Mouse (Mus musculus) lung, postnatal 0 days (tissue): ENCODE measurements around the gene Scel. TPM values are rescaled to one million over a fixed set of nuclear protein-coding genes. Genes with fewer than 3 reads are reported as not detected.

Source experiments
- ATAC-seq: fragments of 200-750 bp; cut with Nextera tagmentation; 2 replicates; pipeline ENCODE4 v1.8.0; 2017; ENCODE audit warnings: moderate library complexity
- DNase-seq: peaks from one replicate; pipeline ENCODE4 v3.0.0-alpha.2; 2016; ENCODE audit warnings: low spot score
- H3K27ac ChIP-seq: fragments of 300-500 bp; sonication (generic); 2 replicates; pipeline ENCODE4 v1.5.1; 2014; ENCODE audit warnings: antibody characterized with exemption, mild to moderate bottlenecking, low read length, mixed read lengths
- H3K27me3 ChIP-seq: fragments of 300-500 bp; sonication (generic); replicated peaks from 2 replicates; pipeline ENCODE4 v1.6.1; 2014; ENCODE audit warnings: low read length, mixed read lengths; ENCODE audit not compliant: insufficient read depth
- H3K36me3 ChIP-seq: fragments of 300-500 bp; sonication (generic); 2 replicates; pipeline ENCODE4 v1.6.1; 2014; ENCODE audit warnings: low read length, mixed read lengths; ENCODE audit not compliant: insufficient read depth
- H3K4me1 ChIP-seq: fragments of 300-500 bp; sonication (generic); 2 replicates; pipeline ENCODE4 v1.6.1; 2014; ENCODE audit warnings: antibody characterized with exemption, low read depth, low read length, mixed read lengths; ENCODE audit not compliant: insufficient read depth
- H3K4me2 ChIP-seq: fragments of 300-500 bp; sonication (generic); replicated peaks from 2 replicates; pipeline ENCODE4 v1.6.1; 2014; ENCODE audit warnings: low read depth, mild to moderate bottlenecking, low read length, moderate library complexity, mixed read lengths
- H3K4me3 ChIP-seq: fragments of 300-500 bp; sonication (generic); 2 replicates; pipeline ENCODE4 v1.5.1; 2014; ENCODE audit warnings: low read depth, low read length
- H3K9ac ChIP-seq: fragments of 300-500 bp; sonication (generic); replicated peaks from 2 replicates; pipeline ENCODE4 v1.6.1; 2014; ENCODE audit warnings: low read depth, mild to moderate bottlenecking
- H3K9me3 ChIP-seq: fragments of 300-500 bp; sonication (generic); 2 replicates; pipeline ENCODE4 v1.6.1; 2016; ENCODE audit warnings: low read length, mixed read lengths
- CTCF ChIP-seq: IDR thresholded peaks from 2 replicates; pipeline ENCODE4 v1.5.1; 2016; ENCODE audit warnings: antibody characterized with exemption, mild to moderate bottlenecking
- EP300 ChIP-seq: IDR thresholded peaks from 2 replicates; pipeline ENCODE4 v1.6.1; 2016; ENCODE audit warnings: antibody characterized with exemption, mild to moderate bottlenecking, control low read depth
- WGBS: fragments of 180-500 bp; shearing (Covaris S2); extraction: QIAGEN DNeasy Blood & Tissue Kit; methylation state at CpG from one replicate; pipeline ENCODE4 v1.1.7; 2014; 5-methylcytosine and 5-hydroxymethylcytosine counted together
- polyA plus RNA-seq: library from polyadenylated mRNA; unstranded; fragments of >200 nt; fragmentation: Nextera tagmentation; extraction: Ambion mirVana; gene quantifications from 2 replicates; pipeline ENCODE4 v1.2.1, GENCODE M21; 2015

Gene Scel
- polyA plus RNA-seq, 1 experiment from 2014 or later = 9.5 TPM

GRCm38 (mm10) chr14:103552379-103552778, 39.2 kb downstream of the Scel start:
- DNase-seq = no peak

GRCm38 (mm10) chr14:103556609-103557008, 43.5 kb downstream of the Scel start:
- no peak overlapping the region for H3K4me2 ChIP-seq
- no peak overlapping the region for H3K27ac ChIP-seq
- ATAC-seq (no peak), DNase-seq (no peak)
- no peak overlapping the region for H3K4me3 ChIP-seq
- no peak overlapping the region for H3K9ac ChIP-seq
- no peaks in the 10 kb centered on the region for H3K4me1 ChIP-seq
- no peak for TF ChIP-seq EP300
- TF ChIP-seq CTCF = no peak
- no peaks in the 10 kb centered on the region for H3K9me3 ChIP-seq
- WGBS = 41% methylated on average over 5 of the region's 5 CpGs
- H3K36me3 ChIP-seq = no peaks in the 10 kb centered on the region
- H3K27me3 ChIP-seq = no peaks in the 10 kb centered on the region

More at GRCm38 (mm10) chr14:103552379-103552778, 39.2 kb downstream of the Scel start:
- Histone ChIP-seq H3K4me2 (no peak overlapping the region), H3K4me1 (no peaks in the 10 kb centered on the region), H3K4me3 (no peak overlapping the region), H3K9me3 (no peaks in the 10 kb centered on the region), H3K36me3 (no peaks in the 10 kb centered on the region), H3K9ac (no peak overlapping the region), H3K27ac (no peak overlapping the region), H3K27me3 (no peaks in the 10 kb centered on the region)
- TF ChIP-seq CTCF = no peak
- no peak for TF ChIP-seq EP300
- WGBS = 77% methylated on average over 4 of the region's 4 CpGs
- ATAC-seq = no peak

- ATAC-seq (no peak), DNase-seq (no peak)
- Histone ChIP-seq H3K4me1 (no peaks in the 10 kb centered on the region), H3K27me3 (no peaks in the 10 kb centered on the region), H3K27ac (no peak overlapping the region), H3K9me3 (no peaks in the 10 kb centered on the region), H3K4me2 (no peak overlapping the region), H3K4me3 (no peak overlapping the region), H3K36me3 (no peaks in the 10 kb centered on the region), H3K9ac (no peak overlapping the region)
- TF ChIP-seq EP300 (no peak), CTCF (no peak)
- WGBS = 80% methylated on average over 8 of the region's 8 CpGs
Measured at GRCm38 (mm10) chr14:103561383-103562096, 48.4 kb downstream of the Scel start.

GRCm38 (mm10) chr14:103567957-103568356, 54.8 kb downstream of the Scel start:
- 24% methylated on average over 1 of the region's 1 CpGs for WGBS

GRCm38 (mm10) chr14:103568433-103568832, 55.3 kb downstream of the Scel start:
- Histone ChIP-seq H3K4me3 (no peak overlapping the region), H3K9ac (no peak overlapping the region), H3K9me3 (no peaks in the 10 kb centered on the region), H3K36me3 (no peaks in the 10 kb centered on the region), H3K4me2 (no peak overlapping the region), H3K27me3 (no peaks in the 10 kb centered on the region), H3K27ac (no peak overlapping the region), H3K4me1 (no peaks in the 10 kb centered on the region)
- ATAC-seq (no peak), DNase-seq (no peak)
- TF ChIP-seq CTCF (no peak), EP300 (no peak)
- 61% methylated on average over 2 of the region's 2 CpGs for WGBS

More at GRCm38 (mm10) chr14:103567957-103568356, 54.8 kb downstream of the Scel start:
- H3K9me3 ChIP-seq = no peaks in the 10 kb centered on the region
- H3K27ac ChIP-seq = no peak overlapping the region
- TF ChIP-seq CTCF = no peak
- TF ChIP-seq EP300 = no peak
- H3K27me3 ChIP-seq = no peaks in the 10 kb centered on the region
- ATAC-seq (no peak), DNase-seq (no peak)
- no peak overlapping the region for H3K4me2 ChIP-seq
- no peak overlapping the region for H3K4me3 ChIP-seq
- no peaks in the 10 kb centered on the region for H3K36me3 ChIP-seq
- no peaks in the 10 kb centered on the region for H3K4me1 ChIP-seq
- H3K9ac ChIP-seq = no peak overlapping the region

- H3K4me1 ChIP-seq = no peaks in the 10 kb centered on the region
- no peak overlapping the region for H3K4me3 ChIP-seq
- WGBS = 79% methylated on average over 13 of the region's 13 CpGs
- TF ChIP-seq EP300 (no peak), CTCF (no peak)
- H3K27ac ChIP-seq = no peak overlapping the region
- H3K9ac ChIP-seq = no peak overlapping the region
- no peak overlapping the region for H3K4me2 ChIP-seq
- H3K36me3 ChIP-seq = no peaks in the 10 kb centered on the region
- H3K9me3 ChIP-seq = no peaks in the 10 kb centered on the region
- no peak for ATAC-seq
- no peak for DNase-seq
- H3K27me3 ChIP-seq = no peaks in the 10 kb centered on the region
Measured at GRCm38 (mm10) chr14:103571598-103572320, 58.6 kb downstream of the Scel start.
